Mouse (Mus musculus): ENCODE measurements around the gene Brms1. TPM values are rescaled to one million over a fixed set of nuclear protein-coding genes. Genes with fewer than 3 reads are reported as not detected.

Brms1 gene
- total and polyA plus RNA-seq, 3 experiments = 22.8 to 50.9 (median 36.3) TPM

DNA sequence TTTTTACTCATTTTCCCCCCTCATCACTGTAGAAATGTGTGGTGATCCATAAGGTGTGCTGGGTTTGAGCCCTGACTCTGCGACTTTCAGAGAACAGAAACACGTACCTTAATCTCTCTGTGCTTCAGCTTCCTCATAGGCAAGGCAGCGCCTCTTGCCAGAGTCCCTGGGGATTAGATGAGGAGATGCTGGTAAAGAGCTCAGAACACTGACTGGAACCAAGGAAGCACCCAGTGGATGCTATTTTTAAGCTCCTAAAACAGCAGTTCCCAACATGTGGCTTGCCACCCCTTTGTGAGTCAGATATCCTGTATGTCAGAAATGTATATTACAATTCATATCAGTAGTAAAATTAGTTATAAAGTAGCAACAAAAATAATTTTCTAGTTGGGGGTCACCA lies 23.0 kb upstream of the Brms1 start:
- H3K9me3 ChIP-seq (replicated peaks; ENCODE audit: low read length) = no peaks in the 10 kb centered on the region
- in situ Hi-C loops (cut with MboI; ENCODE audit: low pct_ligation_motif_present, low pct_unique_long_range_greater_than_20kb, low sequenced_read_pairs) (no loop called here), dilution Hi-C loops (cut with MboI; ENCODE audit: extremely low pct_ligation_motif_present, extremely low pct_unique_long_range_greater_than_20kb, low sequenced_read_pairs) (no loop called here)
- no peak overlapping the region for H3K4me3 ChIP-seq (replicated peaks in 1 of 3; ENCODE audit: low read depth in 2 of 3, low read length in 2 of 3, poor library complexity in 1 of 3)
- H3K4me2 ChIP-seq (ENCODE audit: insufficient read depth, low read depth, poor library complexity, severe bottlenecking) = no peak overlapping the region
- H3K27ac ChIP-seq (ENCODE audit: insufficient read depth, low read depth) = no peak overlapping the region
- no peaks in the 10 kb centered on the region for H3K36me3 ChIP-seq (replicated peaks in 1 of 2; ENCODE audit: control insufficient read depth in 1 of 2, insufficient read depth in 1 of 2, low read length in 1 of 2)
- peaks cover 28% of the 10 kb centered on the region for H3K27me3 ChIP-seq (replicated peaks)
- H3K79me2 ChIP-seq (replicated peaks; ENCODE audit: control insufficient read depth, extremely low read depth, insufficient read depth, poor library complexity, severe bottlenecking) = no peaks in the 10 kb centered on the region
- H3K9ac ChIP-seq (ENCODE audit: insufficient read depth, low read depth) = no peak overlapping the region
- TF ChIP-seq TCF12 (IDR thresholded peaks at IDR 0.05; ENCODE audit: low read depth, low read length) = no peak
- TF ChIP-seq KAT2A (IDR thresholded peaks at IDR 0.05; ENCODE audit: insufficient replicate concordance, low read length) = no peak
- TF ChIP-seq USF1 (IDR thresholded peaks at IDR 0.05; ENCODE audit: low read depth, low read length) = no peak
- no peak for TF ChIP-seq CHD2 (IDR thresholded peaks at IDR 0.05; ENCODE audit: low read length)
- no peak for TF ChIP-seq EP300 (IDR thresholded peaks at IDR 0.05; ENCODE audit: low read length)
- TF ChIP-seq CTCF (conservative IDR thresholded peaks at IDR 0.05 in 1 of 2, IDR thresholded peaks at IDR 0.05 in 1 of 2; ENCODE audit: low read depth in 2 of 2, low read length in 2 of 2) = no peak
- no peak for TF ChIP-seq MXI1 (IDR thresholded peaks at IDR 0.05; ENCODE audit: low read depth, low read length)
- TF ChIP-seq SIN3A (IDR thresholded peaks at IDR 0.05; ENCODE audit: low read length) = no peak
- no peak for TF ChIP-seq JUND (conservative IDR thresholded peaks at IDR 0.05; ENCODE audit: low read depth, low read length)
- TF ChIP-seq PAX5 (IDR thresholded peaks at IDR 0.05; ENCODE audit: low read length) = no peak
- no peak for TF ChIP-seq ZNF384 (IDR thresholded peaks at IDR 0.05; ENCODE audit: low read depth, low read length)
- no peak for TF ChIP-seq SMC3 (IDR thresholded peaks at IDR 0.05; ENCODE audit: low read depth, low read length)
- no peak for TF ChIP-seq ZC3H11A (IDR thresholded peaks at IDR 0.05; ENCODE audit: low read depth, low read length)
- no peak for TF ChIP-seq GABPA (IDR thresholded peaks at IDR 0.05; ENCODE audit: insufficient replicate concordance, low read depth, low read length)
- DNase-seq (ENCODE audit: extremely low read depth) = no peak
- peaks cover 3 to 19% of the 10 kb centered on the region in 2 experiments; a peak in 3 of 4 replicates for H3K4me1 ChIP-seq (ENCODE audit: control insufficient read depth in 1 of 2, insufficient read depth in 2 of 2)

DNA sequence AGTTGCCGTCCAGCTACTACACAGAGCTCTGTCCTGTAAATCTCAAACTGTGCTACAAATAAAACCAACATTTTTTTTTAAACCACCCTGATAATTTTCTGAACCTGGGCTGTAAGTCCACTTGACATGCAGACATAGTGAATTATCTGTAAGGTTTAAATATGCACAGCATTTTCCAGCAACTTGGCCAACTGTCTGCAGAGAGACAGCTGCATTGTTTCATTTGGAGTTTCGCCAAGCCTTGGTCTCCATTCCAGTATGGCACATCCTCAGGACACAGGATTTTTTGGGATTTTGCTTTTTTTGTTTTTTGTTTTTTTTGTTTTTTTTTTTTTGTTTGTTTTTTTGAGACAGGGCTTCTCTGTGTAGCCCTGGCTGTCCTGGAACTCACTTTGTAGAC lies 19.7 kb upstream of the Brms1 start:
- Histone ChIP-seq H3K36me3 (replicated peaks in 1 of 2; ENCODE audit: control insufficient read depth in 1 of 2, insufficient read depth in 1 of 2, low read length in 1 of 2) (peaks cover 0 to 6% of the 10 kb centered on the region in 2 experiments), H3K27me3 (replicated peaks) (peaks cover 6% of the 10 kb centered on the region), H3K79me2 (replicated peaks; ENCODE audit: control insufficient read depth, extremely low read depth, insufficient read depth, poor library complexity, severe bottlenecking) (no peaks in the 10 kb centered on the region), H3K9ac (ENCODE audit: insufficient read depth, low read depth) (no peak overlapping the region), H3K27ac (ENCODE audit: insufficient read depth, low read depth) (no peak overlapping the region), H3K9me3 (replicated peaks; ENCODE audit: low read length) (no peaks in the 10 kb centered on the region), H3K4me3 (replicated peaks in 1 of 3; ENCODE audit: low read depth in 2 of 3, low read length in 2 of 3, poor library complexity in 1 of 3) (no peak overlapping the region), H3K4me2 (ENCODE audit: insufficient read depth, low read depth, poor library complexity, severe bottlenecking) (no peak overlapping the region), H3K4me1 (ENCODE audit: control insufficient read depth in 1 of 2, insufficient read depth in 2 of 2) (peaks cover 10 to 27% of the 10 kb centered on the region in 2 experiments)
- TF ChIP-seq TBP (conservative IDR thresholded peaks at IDR 0.05; ENCODE audit: low read depth, low read length) = no peak
- TF ChIP-seq USF2 (conservative IDR thresholded peaks at IDR 0.05; ENCODE audit: low read depth, low read length) = no peak
- TF ChIP-seq ZNF384 (IDR thresholded peaks at IDR 0.05; ENCODE audit: low read depth, low read length) = no peak
- no peak for TF ChIP-seq MAZ (IDR thresholded peaks at IDR 0.05; ENCODE audit: low read depth, low read length)
- TF ChIP-seq EP300 (IDR thresholded peaks at IDR 0.05; ENCODE audit: low read length) = no peak
- no peak for TF ChIP-seq CTCF (conservative IDR thresholded peaks at IDR 0.05 in 1 of 2, IDR thresholded peaks at IDR 0.05 in 1 of 2; ENCODE audit: low read depth in 2 of 2, low read length in 2 of 2)
- TF ChIP-seq GABPA (IDR thresholded peaks at IDR 0.05; ENCODE audit: insufficient replicate concordance, low read depth, low read length) = no peak
- TF ChIP-seq NRF1 (IDR thresholded peaks at IDR 0.05; ENCODE audit: low read depth, low read length) = no peak
- TF ChIP-seq E2F4 (IDR thresholded peaks at IDR 0.05; ENCODE audit: insufficient replicate concordance, low read depth, low read length) = no peak
- no peak for TF ChIP-seq MYC (IDR thresholded peaks at IDR 0.05; ENCODE audit: low read depth, low read length)
- TF ChIP-seq HCFC1 (IDR thresholded peaks at IDR 0.05; ENCODE audit: low read depth, low read length) = no peak
- no peak for TF ChIP-seq NELFE (IDR thresholded peaks at IDR 0.05; ENCODE audit: low read depth, low read length)
- no peak for TF ChIP-seq ZMIZ1 (IDR thresholded peaks at IDR 0.05; ENCODE audit: low read depth, low read length)
- TF ChIP-seq USF1 (IDR thresholded peaks at IDR 0.05; ENCODE audit: low read depth, low read length) = no peak
- TF ChIP-seq CHD2 (IDR thresholded peaks at IDR 0.05; ENCODE audit: low read length) = no peak
- TF ChIP-seq MAX (IDR thresholded peaks at IDR 0.05; ENCODE audit: low read length) = no peak
- no peak for TF ChIP-seq SIN3A (IDR thresholded peaks at IDR 0.05; ENCODE audit: low read length)
- no peak for TF ChIP-seq ZKSCAN1 (IDR thresholded peaks at IDR 0.05; ENCODE audit: borderline replicate concordance, low read depth, low read length)
- no peak for TF ChIP-seq MXI1 (IDR thresholded peaks at IDR 0.05; ENCODE audit: low read depth, low read length)
- TF ChIP-seq SMC3 (IDR thresholded peaks at IDR 0.05; ENCODE audit: low read depth, low read length) = no peak
- dilution Hi-C loops (cut with MboI; ENCODE audit: extremely low pct_ligation_motif_present, extremely low pct_unique_long_range_greater_than_20kb, low sequenced_read_pairs) (no loop called here), in situ Hi-C loops (cut with MboI; ENCODE audit: low pct_ligation_motif_present, low pct_unique_long_range_greater_than_20kb, low sequenced_read_pairs) (no loop called here)
- no peak for DNase-seq (ENCODE audit: extremely low read depth)

Data from CH12.LX (cell line).